Mouse (Mus musculus) Patski (cell line): ENCODE data around the gene Nxpe4. TPM values are rescaled to one million over a fixed set of nuclear protein-coding genes. Genes with fewer than 3 reads are reported as not detected.

ENCODE experiments used
- ATAC-seq: fragments of 100-300 bp; one replicate; pipeline ENCODE4 v1.8.0; 2021
- CTCF ChIA-PET: fragments of 350-600 bp; sonication (Branson Sonifier 250); formaldehyde crosslinking; loops from one replicate; lab custom pipeline; 2022; ENCODE audit warnings: inconsistent platforms; lab: Charles Lee
- POLR2A ChIA-PET: fragments of 350-600 bp; sonication (Branson Sonifier 250); formaldehyde crosslinking; loops from one replicate; lab custom pipeline; 2022; ENCODE audit warnings: antibody characterized with exemption, inconsistent platforms; lab: Charles Lee
- DNase-seq: peaks from one replicate; pipeline ENCODE4 v3.0.0-alpha.2; 2011; ENCODE audit warnings: low read depth, low spot score
- H3K27me3 ChIP-seq: fragments of 371-371 bp; one replicate; pipeline ENCODE4 v1.5.1; 2021
- CTCF ChIP-seq: fragments of 100-300 bp; IDR thresholded peaks from one replicate; pipeline ENCODE4 v1.5.1; 2021
- in situ Hi-C: fragments of 300-500 bp; cut with MboI; formaldehyde crosslinking; loops from 3 replicates; pipeline ENCODE4 v1.11.1; 2018; ENCODE audit warnings: low pct_unique_long_range_greater_than_20kb, mixed read lengths
- polyA plus RNA-seq: library from polyadenylated mRNA; unstranded; gene quantifications from one replicate; pipeline ENCODE4 v1.2.3, GENCODE M21; 2021

Nxpe4 gene
- polyA plus RNA-seq, 1 experiment from 2014 or later, result 3.5 TPM

GRCm38 (mm10) chr9:48184319-48184718 is 22.5 kb downstream of the Nxpe4 start:
- in situ Hi-C loops, result no loop called here
- TF ChIP-seq CTCF, result no peak
- DNase-seq, result no peak
- POLR2A ChIA-PET, result no interaction called here
- CTCF ChIA-PET, result no interaction called here
- ATAC-seq, result no peak
- no peaks in the 10 kb centered on the region for H3K27me3 ChIP-seq

- POLR2A ChIA-PET, result no interaction called here
These were observed 27.0 kb downstream of the Nxpe4 start for GRCm38 (mm10) chr9:48188854-48189253.

GRCm38 (mm10) chr9:48197458-48197884 is 35.6 kb downstream of the Nxpe4 start:
- ChIA-PET CTCF (interaction anchor here (1.9 kb wide), 1 partner anchor 27 kb away, joined by 4 read pairs; no protein-coding TSS in a partner anchor), POLR2A (no interaction called here)
- in situ Hi-C loops, result no loop called here
- no peak for DNase-seq
- H3K27me3 ChIP-seq, result no peaks in the 10 kb centered on the region
- TF ChIP-seq CTCF, result no peak
- ATAC-seq, result no peak

More at GRCm38 (mm10) chr9:48188854-48189253, 27.0 kb downstream of the Nxpe4 start:
- TF ChIP-seq CTCF, result no peak
- no peaks in the 10 kb centered on the region for H3K27me3 ChIP-seq
- ATAC-seq (no peak), DNase-seq (no peak)
- in situ Hi-C loops, result no loop called here
- CTCF ChIA-PET, result no interaction called here

- no peak for DNase-seq
- no peak for TF ChIP-seq CTCF
- in situ Hi-C loops, result no loop called here
- CTCF ChIA-PET, result no interaction called here
- ATAC-seq, result no peak
- POLR2A ChIA-PET, result no interaction called here
- no peaks in the 10 kb centered on the region for H3K27me3 ChIP-seq
These were observed 49.1 kb downstream of the Nxpe4 start for GRCm38 (mm10) chr9:48210970-48211369.

GRCm38 (mm10) chr9:48211912-48212311 is 50.1 kb downstream of the Nxpe4 start:
- no peaks in the 10 kb centered on the region for H3K27me3 ChIP-seq
- no peak for TF ChIP-seq CTCF
- ChIA-PET POLR2A (no interaction called here), CTCF (no interaction called here)
- DNase-seq (no peak), ATAC-seq (no peak)
- in situ Hi-C loops, result no loop called here

GRCm38 (mm10) chr9:48214751-48215150 is 52.9 kb downstream of the Nxpe4 start:
- in situ Hi-C loops, result no loop called here
- no peak for DNase-seq

GRCm38 (mm10) chr9:48216091-48217001 is 54.5 kb downstream of the Nxpe4 start:
- POLR2A ChIA-PET, result no interaction called here
- DNase-seq (no peak), ATAC-seq (no peak)
- no peak for TF ChIP-seq CTCF
- CTCF ChIA-PET, result no interaction called here
- in situ Hi-C loops, result no loop called here
- H3K27me3 ChIP-seq, result no peaks in the 10 kb centered on the region

More at GRCm38 (mm10) chr9:48214751-48215150, 52.9 kb downstream of the Nxpe4 start:
- H3K27me3 ChIP-seq, result no peaks in the 10 kb centered on the region
- ChIA-PET CTCF (no interaction called here), POLR2A (no interaction called here)
- no peak for ATAC-seq
- TF ChIP-seq CTCF, result no peak

GRCm38 (mm10) chr9:48230706-48231105 is 68.9 kb downstream of the Nxpe4 start:
- no peaks in the 10 kb centered on the region for H3K27me3 ChIP-seq
- ChIA-PET CTCF (no interaction called here), POLR2A (no interaction called here)
- TF ChIP-seq CTCF, result no peak
- in situ Hi-C loops, result no loop called here
- ATAC-seq (no peak), DNase-seq (no peak)

- DNase-seq (no peak), ATAC-seq (no peak)
- no peak for TF ChIP-seq CTCF
- CTCF ChIA-PET, result no interaction called here
- in situ Hi-C loops, result no loop called here
- H3K27me3 ChIP-seq, result no peaks in the 10 kb centered on the region
- POLR2A ChIA-PET, result no interaction called here
These were observed 74.6 kb downstream of the Nxpe4 start for GRCm38 (mm10) chr9:48236455-48236854.

- ATAC-seq, result no peak
- DNase-seq, result no peak
- ChIA-PET CTCF (interaction anchor here (1.2 kb wide), 1 partner anchor 29 kb away, joined by 3 read pairs; no protein-coding TSS in a partner anchor), POLR2A (no interaction called here)
- TF ChIP-seq CTCF, result peak; percentile 56
- H3K27me3 ChIP-seq, result no peaks in the 10 kb centered on the region
- in situ Hi-C loops, result no loop called here
These were observed 76.4 kb downstream of the Nxpe4 start for GRCm38 (mm10) chr9:48238153-48238755.

- in situ Hi-C loops, result no loop called here
- TF ChIP-seq CTCF, result no peak
- ATAC-seq (no peak), DNase-seq (no peak)
- H3K27me3 ChIP-seq, result no peaks in the 10 kb centered on the region
- CTCF ChIA-PET, result interaction anchor here (0.9 kb wide), 1 partner anchor 62 kb away, joined by 3 read pairs; no protein-coding TSS in a partner anchor
- POLR2A ChIA-PET, result interaction anchor here (0.6 kb wide), 1 partner anchor 155 kb away, joined by 4 read pairs; no protein-coding TSS in a partner anchor
These were observed 77.6 kb downstream of the Nxpe4 start for GRCm38 (mm10) chr9:48239461-48239860.
